Mouse (Mus musculus): Measurements from ENCODE around the gene Rap1a. TPM values are rescaled to one million over a fixed set of nuclear protein-coding genes. Genes with fewer than 3 reads are reported as not detected.

Gene Rap1a
- polyA plus RNA-seq, 1 experiment from 2014 or later: 83.1 TPM

DNA sequence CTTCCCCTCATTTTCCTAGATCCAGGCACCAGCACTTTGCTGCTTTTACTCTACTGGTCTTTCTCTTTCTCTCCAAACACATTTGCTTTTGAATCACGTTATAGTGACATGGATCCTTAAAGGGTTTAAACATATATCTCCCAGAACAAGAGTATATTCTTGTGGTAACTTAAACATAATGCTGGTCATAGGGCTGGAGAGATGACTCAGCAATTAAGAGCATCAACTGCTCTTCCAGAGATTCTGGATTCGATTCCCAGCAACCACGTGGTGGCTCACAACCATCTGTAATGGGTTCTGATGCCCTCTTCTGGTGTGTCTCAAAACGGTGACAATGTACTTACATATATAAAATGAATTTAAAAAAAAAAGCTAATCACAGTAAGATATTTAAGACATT, 68.8 kb downstream of the Rap1a start:
- H3K4me3 ChIP-seq: no peak overlapping the region
- no peak for ATAC-seq (ENCODE audit: insufficient number of reproducible peaks, insufficient read depth, low FRiP score, low TSS enrichment, low read depth)
- no peaks in the 10 kb centered on the region for H3K4me1 ChIP-seq
- WGBS: 93% methylated on average over 4 of the region's 4 CpGs
- no peaks in the 10 kb centered on the region for H3K9me3 ChIP-seq
- no peaks in the 10 kb centered on the region for H3K27me3 ChIP-seq
- H3K27ac ChIP-seq: no peak overlapping the region
- no peak overlapping the region for H3K4me2 ChIP-seq
- H3K9ac ChIP-seq: no peak overlapping the region
- peaks cover 34% of the 10 kb centered on the region for H3K36me3 ChIP-seq

DNA sequence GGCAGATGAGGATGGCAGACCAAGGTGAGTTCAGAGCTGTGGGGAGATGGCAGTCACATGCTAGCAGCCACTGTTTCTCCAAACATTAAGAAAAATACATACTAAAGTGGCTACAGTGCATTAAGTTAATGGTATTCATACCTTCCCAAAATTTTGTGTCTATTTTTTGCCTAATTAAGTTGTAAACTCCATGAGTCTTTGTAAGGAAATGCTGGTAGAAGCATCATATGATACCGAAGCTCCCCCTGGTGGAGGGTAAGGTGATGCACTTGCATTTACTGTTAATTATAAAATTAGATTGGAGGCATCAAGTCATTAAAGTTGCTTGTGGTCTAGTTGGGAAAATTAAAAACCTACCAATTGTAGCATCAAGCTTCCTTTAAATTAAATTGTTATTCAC, 75.1 kb downstream of the Rap1a start:
- no peaks in the 10 kb centered on the region for H3K4me1 ChIP-seq
- no peaks in the 10 kb centered on the region for H3K27me3 ChIP-seq
- ATAC-seq (ENCODE audit: insufficient number of reproducible peaks, insufficient read depth, low FRiP score, low TSS enrichment, low read depth): no peak
- H3K9me3 ChIP-seq: no peaks in the 10 kb centered on the region
- H3K9ac ChIP-seq: no peak overlapping the region
- H3K4me3 ChIP-seq: no peak overlapping the region
- WGBS: 2% methylated on average over 1 of the region's 1 CpGs
- H3K36me3 ChIP-seq: peaks cover 11% of the 10 kb centered on the region
- H3K4me2 ChIP-seq: no peak overlapping the region
- H3K27ac ChIP-seq: no peak overlapping the region

DNA sequence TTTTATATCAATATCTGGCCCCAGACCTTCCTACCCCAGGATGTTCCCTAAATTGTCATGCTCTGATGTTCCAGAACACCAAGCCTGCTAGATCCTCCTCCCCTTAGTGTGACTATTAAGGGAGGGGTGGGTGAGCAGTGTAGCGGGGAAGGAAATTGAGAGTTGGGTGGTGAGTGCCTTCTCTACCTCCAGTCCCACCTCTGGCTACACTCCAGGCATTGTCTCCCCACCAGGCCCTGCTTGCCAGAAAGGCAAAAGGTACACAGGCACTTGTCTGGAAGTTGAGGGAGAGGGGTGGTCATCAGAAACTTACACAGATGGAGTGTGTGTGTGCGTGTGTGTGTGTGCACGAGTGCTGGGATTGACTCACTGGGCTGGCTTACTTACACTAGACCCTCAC, 78.6 kb downstream of the Rap1a start:
- H3K9ac ChIP-seq: no peak overlapping the region
- peaks cover 1% of the 10 kb centered on the region; the same call in 1 of the 2 replicates for H3K36me3 ChIP-seq
- no peak overlapping the region for H3K4me3 ChIP-seq
- H3K4me2 ChIP-seq: no peak overlapping the region
- H3K9me3 ChIP-seq: no peaks in the 10 kb centered on the region
- H3K27ac ChIP-seq: no peak overlapping the region
- H3K27me3 ChIP-seq: no peaks in the 10 kb centered on the region
- 90% methylated on average over 3 of the region's 3 CpGs for WGBS
- H3K4me1 ChIP-seq: peaks cover 16% of the 10 kb centered on the region; the same call in 1 of the 2 replicates
- no peak for ATAC-seq (ENCODE audit: insufficient number of reproducible peaks, insufficient read depth, low FRiP score, low TSS enrichment, low read depth)

DNA sequence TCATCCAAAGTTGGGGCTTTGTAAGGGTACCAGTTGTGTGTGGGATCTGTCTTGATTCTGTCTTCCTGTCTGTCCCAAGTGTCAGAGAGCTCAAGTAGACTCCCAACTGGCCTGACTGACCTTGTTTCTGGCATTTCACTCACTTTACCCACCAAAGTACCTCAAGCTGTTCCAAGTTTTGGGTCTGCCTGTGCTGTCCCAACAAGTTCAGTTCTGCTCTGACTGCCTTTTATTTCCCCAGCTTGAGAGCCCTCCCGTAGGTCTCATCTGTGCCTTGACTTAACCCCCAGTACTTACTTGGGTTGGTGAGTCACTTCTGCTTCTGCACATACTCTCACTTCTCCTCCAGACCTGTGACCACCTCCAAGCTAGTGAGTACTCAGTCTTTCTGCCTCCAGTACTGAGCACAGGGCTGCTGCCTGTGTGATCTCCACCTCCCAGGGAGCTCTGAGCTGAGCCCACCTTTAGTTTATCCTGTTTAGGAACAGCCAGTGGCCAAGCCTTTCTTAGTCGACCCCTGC, 79.4 kb downstream of the Rap1a start:
- Histone ChIP-seq H3K4me1 (peaks cover 16% of the 10 kb centered on the region; the same call in 1 of the 2 replicates), H3K9me3 (no peaks in the 10 kb centered on the region), H3K36me3 (no peaks in the 10 kb centered on the region), H3K27ac (no peak overlapping the region), H3K9ac (no peak overlapping the region), H3K4me2 (no peak overlapping the region), H3K27me3 (no peaks in the 10 kb centered on the region), H3K4me3 (no peak overlapping the region)
- WGBS: 71% methylated on average over 2 of the region's 2 CpGs
- no peak for ATAC-seq (ENCODE audit: insufficient number of reproducible peaks, insufficient read depth, low FRiP score, low TSS enrichment, low read depth)

DNA sequence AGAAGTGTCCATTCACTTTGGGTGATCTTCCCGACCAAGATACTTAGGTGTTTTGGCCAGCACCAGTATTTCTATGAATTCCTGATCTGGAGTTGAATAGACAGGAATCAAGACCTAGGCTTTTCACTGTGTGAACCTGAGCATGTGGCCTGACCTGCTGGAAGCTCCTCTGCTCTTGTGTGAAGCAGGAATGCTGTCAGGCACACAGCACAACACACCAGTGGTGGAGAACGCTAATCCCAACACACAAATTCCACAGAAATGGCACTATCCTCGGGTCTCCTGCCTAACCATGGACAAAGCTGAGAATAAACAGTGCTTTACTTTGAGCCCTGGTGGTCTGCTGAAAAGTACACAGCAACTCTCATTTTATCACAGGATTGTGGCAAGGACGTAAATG, 80.6 kb downstream of the Rap1a start:
- H3K9ac ChIP-seq: no peak overlapping the region
- WGBS: 74% methylated on average over 4 of the region's 4 CpGs
- no peaks in the 10 kb centered on the region for H3K9me3 ChIP-seq
- ATAC-seq (ENCODE audit: insufficient number of reproducible peaks, insufficient read depth, low FRiP score, low TSS enrichment, low read depth): no peak
- H3K36me3 ChIP-seq: no peaks in the 10 kb centered on the region
- H3K27ac ChIP-seq: no peak overlapping the region
- H3K27me3 ChIP-seq: no peaks in the 10 kb centered on the region
- H3K4me2 ChIP-seq: no peak overlapping the region
- peaks cover 16% of the 10 kb centered on the region; the same call in 1 of the 2 replicates for H3K4me1 ChIP-seq
- H3K4me3 ChIP-seq: no peak overlapping the region

DNA sequence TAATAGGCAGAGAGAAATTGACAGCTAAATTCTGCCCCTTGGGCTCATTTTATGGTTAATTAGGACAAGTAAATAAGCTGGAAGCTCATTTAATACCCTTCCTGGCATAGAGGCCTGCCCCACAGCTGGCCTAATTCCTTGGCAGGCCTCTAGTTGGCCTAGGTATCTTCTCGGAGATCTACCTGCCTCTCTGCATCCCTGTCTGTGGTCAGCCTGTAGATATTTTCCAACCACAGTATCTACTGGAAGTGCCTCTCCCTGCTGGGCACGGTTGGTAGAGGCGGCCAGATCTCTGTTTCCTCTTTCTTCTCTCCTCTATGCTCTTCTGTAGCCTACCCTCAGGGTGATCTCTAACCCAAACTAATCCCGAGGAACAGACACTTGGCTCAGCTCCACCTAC, 81.2 kb downstream of the Rap1a start:
- Histone ChIP-seq H3K4me1 (peaks cover 16% of the 10 kb centered on the region; the same call in 1 of the 2 replicates), H3K27ac (no peak overlapping the region), H3K4me2 (no peak overlapping the region), H3K4me3 (no peak overlapping the region), H3K36me3 (no peaks in the 10 kb centered on the region), H3K9ac (no peak overlapping the region), H3K27me3 (no peaks in the 10 kb centered on the region), H3K9me3 (no peaks in the 10 kb centered on the region)
- ATAC-seq (ENCODE audit: insufficient number of reproducible peaks, insufficient read depth, low FRiP score, low TSS enrichment, low read depth): no peak
- 56% methylated on average over 4 of the region's 4 CpGs for WGBS

DNA sequence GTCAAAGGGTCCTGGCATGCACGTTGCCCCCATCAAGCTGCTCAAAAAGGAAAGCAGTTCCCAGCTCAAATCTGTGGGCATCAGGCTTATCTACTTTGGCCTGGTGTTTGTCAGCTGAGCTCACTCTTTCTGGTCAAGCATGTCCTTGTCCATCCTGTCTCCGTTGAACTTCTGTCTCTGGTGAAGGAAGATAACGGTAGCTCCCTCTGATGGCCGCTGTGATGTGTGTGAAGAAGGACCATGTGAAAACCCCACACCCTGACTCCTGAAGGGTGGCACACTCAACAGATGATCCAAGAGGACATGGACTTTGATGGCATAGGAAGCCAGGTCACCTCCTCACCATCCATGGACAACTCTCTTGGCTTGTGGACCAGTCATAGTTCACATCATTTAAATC, 82.4 kb downstream of the Rap1a start:
- no peaks in the 10 kb centered on the region for H3K9me3 ChIP-seq
- no peaks in the 10 kb centered on the region for H3K36me3 ChIP-seq
- H3K27me3 ChIP-seq: no peaks in the 10 kb centered on the region
- no peak overlapping the region for H3K4me3 ChIP-seq
- H3K9ac ChIP-seq: no peak overlapping the region
- peaks cover 25% of the 10 kb centered on the region for H3K4me1 ChIP-seq
- ATAC-seq (ENCODE audit: insufficient number of reproducible peaks, insufficient read depth, low FRiP score, low TSS enrichment, low read depth): no peak
- H3K4me2 ChIP-seq: no peak overlapping the region
- H3K27ac ChIP-seq: no peak overlapping the region
- 39% methylated on average over 4 of the region's 4 CpGs for WGBS

DNA sequence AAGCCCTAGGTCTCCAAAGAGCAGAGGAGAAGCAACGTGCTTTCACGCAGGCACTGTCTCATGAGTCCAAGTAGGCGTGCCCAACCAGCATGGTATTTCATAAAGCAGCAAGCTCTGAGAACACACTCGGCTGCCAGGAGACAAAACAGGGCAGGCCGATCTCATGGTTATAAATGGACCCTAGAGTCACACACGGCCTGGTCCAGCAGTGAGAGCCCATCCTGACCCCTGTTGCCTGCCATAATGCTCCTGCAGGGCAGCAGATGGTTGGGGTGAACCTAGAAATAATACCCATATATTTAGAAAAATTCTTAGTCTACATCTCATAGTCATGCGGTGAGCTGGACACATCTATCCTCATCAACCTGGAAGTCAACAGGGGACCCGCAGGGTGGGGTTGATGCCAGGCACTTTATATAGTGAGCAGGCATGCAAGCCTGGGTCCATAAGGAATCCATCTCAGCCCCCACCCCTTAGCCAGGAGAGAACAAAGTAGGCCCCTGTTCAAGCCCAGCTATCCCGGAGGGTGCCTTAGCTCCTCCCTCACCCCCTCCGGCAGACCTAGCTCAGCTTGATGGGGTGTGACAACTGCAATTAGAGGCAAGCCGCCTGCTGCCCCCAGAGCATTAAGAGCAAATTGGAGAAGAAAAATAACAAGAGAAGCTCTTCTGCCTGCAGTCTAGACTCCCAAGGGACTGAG, 83.1 kb downstream of the Rap1a start:
- Histone ChIP-seq H3K4me2 (no peak overlapping the region), H3K27ac (no peak overlapping the region), H3K9ac (no peak overlapping the region), H3K27me3 (no peaks in the 10 kb centered on the region), H3K4me3 (no peak overlapping the region), H3K36me3 (no peaks in the 10 kb centered on the region), H3K9me3 (no peaks in the 10 kb centered on the region), H3K4me1 (peaks cover 32% of the 10 kb centered on the region)
- peak; percentile 28; the same call in 1 of the 2 replicates for ATAC-seq (ENCODE audit: insufficient number of reproducible peaks, insufficient read depth, low FRiP score, low TSS enrichment, low read depth)
- WGBS: 45% methylated on average over 11 of the region's 11 CpGs

DNA sequence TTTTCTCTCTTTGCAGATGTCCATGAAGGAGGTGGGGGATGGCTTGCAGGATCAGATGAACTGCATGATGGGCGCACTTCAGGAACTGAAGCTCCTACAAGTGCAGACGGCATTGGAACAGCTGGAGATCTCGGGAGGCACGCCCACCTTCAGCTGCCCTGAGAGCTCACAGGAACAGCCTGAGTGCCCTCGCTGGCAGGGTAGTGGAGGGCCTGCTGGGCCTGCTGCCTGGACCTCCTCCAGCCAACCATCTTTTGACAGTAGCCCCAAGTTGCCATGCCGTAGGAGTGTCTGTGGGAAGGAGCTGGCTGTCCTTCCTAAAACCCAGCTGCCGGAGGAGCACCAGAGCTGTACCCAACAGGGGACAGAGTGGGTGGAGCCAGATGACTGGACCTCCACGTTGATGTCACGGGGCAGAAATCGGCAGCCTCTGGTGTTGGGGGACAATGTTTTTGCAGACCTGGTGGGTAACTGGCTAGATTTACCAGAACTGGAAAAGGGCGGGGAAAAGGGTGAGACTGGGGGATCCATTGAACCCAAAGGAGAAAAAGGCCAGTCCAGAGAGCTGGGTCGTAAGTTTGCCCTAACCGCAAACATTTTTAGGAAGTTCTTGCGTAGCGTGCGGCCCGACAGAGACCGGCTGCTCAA, 84.7 kb downstream of the Rap1a start:
- no peak overlapping the region for H3K4me3 ChIP-seq
- no peak for ATAC-seq (ENCODE audit: insufficient number of reproducible peaks, insufficient read depth, low FRiP score, low TSS enrichment, low read depth)
- H3K4me1 ChIP-seq: peaks cover 32% of the 10 kb centered on the region
- 67% methylated on average over 18 of the region's 18 CpGs for WGBS
- no peak overlapping the region for H3K4me2 ChIP-seq
- H3K36me3 ChIP-seq: no peaks in the 10 kb centered on the region
- no peaks in the 10 kb centered on the region for H3K27me3 ChIP-seq
- H3K9ac ChIP-seq: no peak overlapping the region
- H3K9me3 ChIP-seq: no peaks in the 10 kb centered on the region
- no peak overlapping the region for H3K27ac ChIP-seq

DNA sequence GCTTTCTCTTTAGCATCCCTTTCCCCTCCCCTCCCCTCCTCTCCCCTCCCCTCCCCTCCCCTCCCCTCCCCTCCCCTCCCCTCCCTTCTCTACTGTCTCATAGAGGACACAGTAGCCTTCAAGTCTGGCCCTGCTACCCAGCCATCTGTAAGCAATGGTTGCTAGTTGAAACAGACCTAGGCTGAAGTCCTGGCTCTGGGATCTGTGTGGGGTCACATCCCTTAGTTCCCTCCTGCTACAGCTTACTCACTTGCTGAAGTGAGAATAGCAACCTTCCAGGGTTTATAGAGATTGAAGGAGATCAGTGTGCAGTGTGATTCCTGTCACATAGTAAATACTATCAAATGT, 86.3 kb downstream of the Rap1a start:
- Histone ChIP-seq H3K4me3 (no peak overlapping the region), H3K9me3 (no peaks in the 10 kb centered on the region), H3K27ac (no peak overlapping the region), H3K27me3 (no peaks in the 10 kb centered on the region), H3K9ac (no peak overlapping the region), H3K36me3 (no peaks in the 10 kb centered on the region), H3K4me1 (peaks cover 28% of the 10 kb centered on the region), H3K4me2 (no peak overlapping the region)
- ATAC-seq (ENCODE audit: insufficient number of reproducible peaks, insufficient read depth, low FRiP score, low TSS enrichment, low read depth): no peak

DNA sequence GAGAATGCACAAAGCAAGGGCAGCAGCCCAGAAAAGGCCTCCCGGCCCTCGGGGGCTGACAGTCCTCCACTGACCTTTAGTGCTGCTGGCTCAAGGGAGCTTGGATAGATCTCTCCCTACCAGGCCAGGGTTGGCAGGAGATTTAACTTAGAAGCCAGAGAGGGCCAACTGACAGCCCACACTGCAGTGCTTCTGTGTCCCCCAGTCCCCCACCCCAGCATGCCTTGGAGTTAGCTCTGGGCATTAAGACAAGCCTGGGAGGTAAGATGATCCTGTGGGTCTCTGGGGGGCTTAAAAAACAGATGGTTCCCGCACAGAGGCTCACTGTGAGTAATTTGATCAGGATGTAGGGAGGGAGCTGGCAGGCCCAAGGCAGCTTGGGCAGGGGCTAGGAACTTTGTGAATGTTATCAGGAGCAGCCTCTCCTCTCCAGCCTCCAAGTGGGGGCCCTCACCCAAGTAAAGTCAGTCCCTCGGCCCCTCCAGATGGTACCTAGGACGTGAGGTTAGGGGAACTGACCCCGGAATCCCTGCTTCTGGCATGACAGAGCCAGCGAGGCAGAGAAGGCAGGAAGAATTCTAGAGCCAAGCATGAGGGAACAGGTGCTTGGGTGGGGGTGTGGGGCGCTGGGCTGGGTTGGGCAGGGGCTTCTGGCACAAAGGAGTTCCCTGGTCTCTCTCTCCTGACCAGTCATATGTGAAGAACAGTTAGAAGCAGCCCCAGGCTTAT, 86.9 kb downstream of the Rap1a start:
- Histone ChIP-seq H3K9ac (no peak overlapping the region), H3K4me1 (peaks cover 26% of the 10 kb centered on the region), H3K4me3 (no peak overlapping the region), H3K9me3 (no peaks in the 10 kb centered on the region), H3K27ac (peak overlapping the region; percentile 63), H3K27me3 (no peaks in the 10 kb centered on the region), H3K4me2 (peak overlapping the region; percentile 20; the same call in 1 of the 2 replicates), H3K36me3 (no peaks in the 10 kb centered on the region)
- 2% methylated on average over 8 of the region's 8 CpGs for WGBS
- ATAC-seq (ENCODE audit: insufficient number of reproducible peaks, insufficient read depth, low FRiP score, low TSS enrichment, low read depth): no peak

DNA sequence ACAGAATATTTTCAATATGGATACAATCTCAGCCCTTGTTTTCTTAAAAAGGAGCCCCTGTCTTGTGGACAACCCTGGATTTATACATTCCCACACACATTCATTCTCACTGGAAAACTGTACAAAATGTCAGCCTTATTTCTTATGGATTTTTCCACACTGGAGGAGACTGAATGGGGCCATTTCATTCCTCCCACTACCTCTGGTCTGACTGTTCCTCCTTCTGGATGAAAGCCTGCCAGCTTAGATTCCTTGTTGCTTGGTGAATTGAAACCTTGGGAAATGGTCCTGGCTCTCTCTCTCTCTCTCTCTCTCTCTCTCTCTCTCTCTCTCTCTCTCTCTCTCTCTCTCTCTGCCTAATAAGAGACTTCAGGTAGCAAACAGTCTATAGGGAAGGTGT, 88.3 kb downstream of the Rap1a start:
- ATAC-seq (ENCODE audit: insufficient number of reproducible peaks, insufficient read depth, low FRiP score, low TSS enrichment, low read depth): no peak

More for the DNA sequence above, 88.3 kb downstream of the Rap1a start:
- H3K36me3 ChIP-seq: no peaks in the 10 kb centered on the region
- no peak overlapping the region for H3K9ac ChIP-seq
- no peaks in the 10 kb centered on the region for H3K9me3 ChIP-seq
- H3K4me3 ChIP-seq: no peak overlapping the region
- 0 out of 2 replicates have a peak, but pooled peaks cover 2% of the 10 kb centered on the region for H3K27me3 ChIP-seq
- no peak overlapping the region for H3K4me2 ChIP-seq
- peaks cover 18% of the 10 kb centered on the region for H3K4me1 ChIP-seq
- H3K27ac ChIP-seq: no peak overlapping the region
